Mouse (Mus musculus): ENCODE measurements around the gene Tmem88.

Tmem88 gene

DNA sequence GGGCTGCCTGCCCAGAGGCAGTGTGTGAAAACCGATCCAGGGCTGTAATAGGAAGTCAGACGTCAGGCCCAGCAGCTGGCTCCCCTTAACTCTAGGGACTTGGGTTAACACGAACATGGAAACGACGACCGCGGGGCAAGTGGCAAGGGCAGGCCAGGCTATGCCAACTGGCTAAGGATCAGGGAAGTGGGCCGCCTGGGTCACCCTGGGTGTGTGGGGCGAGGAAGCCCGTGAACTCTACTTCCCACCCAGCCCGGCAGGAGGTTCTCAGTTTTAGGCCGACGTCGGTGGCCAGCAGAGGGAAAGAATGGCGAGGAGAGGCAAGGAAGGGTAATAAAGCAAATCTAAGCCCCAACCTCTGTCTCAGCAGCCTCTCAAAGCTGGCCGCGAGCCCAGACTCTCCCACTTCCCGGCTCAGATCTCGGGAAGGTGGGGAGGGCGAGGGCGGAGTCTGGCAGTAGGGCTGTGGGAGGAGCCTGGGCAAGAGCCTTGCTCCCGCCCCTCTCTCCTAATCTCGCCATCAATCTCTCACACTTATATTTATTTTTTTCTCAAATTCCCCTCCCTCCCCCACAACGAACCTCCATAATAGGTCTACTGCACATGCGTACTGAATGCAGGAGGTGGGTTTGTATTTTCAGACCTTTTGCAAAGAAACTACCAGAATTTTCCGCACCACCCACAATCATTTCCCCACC, 31.7 kb downstream of the Tmem88 start:
- peak; percentile 94 for DNase-seq (ENCODE audit: extremely low read depth, insufficient read length, low spot score)

GRCm38 (mm10) chr11:69365722-69366121, 32.3 kb downstream of the Tmem88 start:
- no peak for DNase-seq (ENCODE audit: extremely low read depth, insufficient read length, low spot score)

DNA sequence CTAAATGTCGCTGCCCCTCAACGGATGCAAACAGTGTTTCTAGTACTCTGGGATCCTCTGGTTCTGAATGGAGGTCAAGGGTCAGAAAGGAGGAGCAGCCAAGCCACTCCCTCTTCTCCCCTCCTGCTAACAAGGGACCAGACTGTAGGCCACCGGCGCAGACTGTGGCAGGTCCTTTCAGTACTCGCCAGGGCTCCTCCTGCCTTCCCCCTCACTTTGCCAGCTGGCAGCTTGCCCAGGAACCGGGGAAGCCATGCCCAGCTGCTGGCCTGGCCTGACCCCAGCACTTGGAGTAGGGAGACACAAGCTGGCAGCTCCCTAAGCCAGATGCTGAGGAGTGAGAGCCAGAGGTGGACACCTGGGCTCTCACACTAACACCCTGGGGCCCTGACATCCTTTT, 33.1 kb downstream of the Tmem88 start:
- DNase-seq (ENCODE audit: extremely low read depth, insufficient read length, low spot score), result peak; percentile 91

DNA sequence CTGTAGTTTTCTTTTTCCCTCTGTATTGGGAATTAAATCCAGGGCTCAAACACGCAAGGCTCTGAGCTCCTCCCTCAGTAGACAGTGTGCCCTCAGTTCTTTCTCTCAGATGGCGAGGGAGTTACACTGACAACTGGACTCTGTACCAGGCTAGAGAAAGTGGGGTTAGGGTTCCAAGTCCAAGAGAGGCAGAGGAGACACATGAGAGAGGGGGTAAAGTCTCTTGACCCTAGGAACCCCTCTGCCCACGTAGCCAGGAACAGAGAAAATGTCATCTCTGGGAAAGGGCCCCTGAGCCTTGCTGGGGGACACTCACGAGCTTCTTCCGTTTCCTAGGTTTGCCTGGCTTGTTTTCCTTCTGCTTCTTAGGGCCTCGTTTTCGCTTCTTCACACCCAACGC, 33.7 kb downstream of the Tmem88 start:
- no peak for DNase-seq (ENCODE audit: extremely low read depth, insufficient read length, low spot score)

- DNase-seq (ENCODE audit: extremely low read depth, insufficient read length, low spot score), result no peak
Measured at GRCm38 (mm10) chr11:69362479-69362878, 35.6 kb downstream of the Tmem88 start.

- no peak for DNase-seq (ENCODE audit: extremely low read depth, insufficient read length, low spot score)
Measured at GRCm38 (mm10) chr11:69362021-69362420, 36.0 kb downstream of the Tmem88 start.

DNA sequence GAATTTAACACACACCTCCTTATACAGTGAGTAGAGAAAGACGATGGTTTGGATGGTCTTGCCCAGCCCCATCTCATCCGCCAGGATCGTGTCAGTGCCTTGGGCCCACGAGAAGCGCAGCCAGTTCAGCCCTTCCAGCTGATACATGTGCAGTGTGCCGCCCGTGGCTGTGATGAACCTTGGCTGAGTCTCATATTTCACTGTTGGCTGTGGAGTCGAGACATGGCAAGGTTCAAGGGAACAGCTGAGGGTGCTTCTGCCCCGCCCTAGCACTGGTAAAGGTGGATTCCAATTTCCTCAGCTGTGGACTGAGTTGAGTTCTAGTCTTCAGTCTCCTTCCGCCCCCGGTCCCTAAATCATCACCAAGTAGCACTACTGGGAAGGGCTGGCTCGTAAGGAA, 40.3 kb downstream of the Tmem88 start:
- DNase-seq (ENCODE audit: extremely low read depth, insufficient read length, low spot score), result no peak

DNA sequence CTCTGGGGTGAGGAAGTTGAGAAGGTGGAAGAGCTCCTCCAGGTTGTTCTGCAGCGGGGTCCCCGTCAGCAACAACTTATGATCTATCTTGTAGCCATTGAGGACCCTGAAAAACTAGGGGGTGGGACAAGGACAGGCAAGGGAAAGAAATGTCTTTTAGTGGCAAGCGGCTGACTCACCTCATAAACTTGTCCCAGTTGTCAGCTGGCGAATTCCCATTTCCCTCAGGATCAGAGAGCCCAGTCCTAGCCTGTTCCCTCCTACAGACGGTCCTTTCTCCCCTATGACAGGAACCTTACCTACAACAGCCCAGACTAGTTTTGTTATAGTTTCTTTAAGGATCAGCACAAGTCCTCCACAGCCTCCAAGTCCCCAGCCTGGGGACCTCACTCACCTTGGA, 41.5 kb downstream of the Tmem88 start:
- DNase-seq (ENCODE audit: extremely low read depth, insufficient read length, low spot score), result no peak
